Mouse (Mus musculus): Measurements from ENCODE around the gene Sufu.

GRCm38 (mm10) chr19:46445641-46446040 is 48.9 kb downstream of the Sufu start:
- TF ChIP-seq POLR2A (IDR thresholded peaks at IDR 0.05; ENCODE audit: borderline replicate concordance, insufficient read depth, low read length): no peak
- TF ChIP-seq CTCF (IDR thresholded peaks at IDR 0.05; ENCODE audit: borderline replicate concordance, insufficient read depth, low read depth, low read length): no peak

Data from cerebellum, adult 2 months (tissue).